Mouse (Mus musculus): Measurements from ENCODE around the gene Tbcb.

GRCm38 (mm10) chr7:30235625-30236024, 3.6 kb upstream of the Tbcb start, which contains the start of gene Ovol3:
- TF ChIP-seq TAL1 (IDR thresholded peaks at IDR 0.05; ENCODE audit: low read length): no peak
- no peak for TF ChIP-seq GATA1 (IDR thresholded peaks at IDR 0.05; ENCODE audit: low read length)
